Mouse (Mus musculus) lung, adult 2 months (tissue): Measurements from ENCODE around the gene 2310034G01Rik.

Experiments used
- CTCF ChIP-seq: fragments of 200-500 bp; IDR thresholded peaks from 2 replicates; pipeline ENCODE4 v1.5.1; 2011; ENCODE audit warnings: mild to moderate bottlenecking, low read length, control low read depth; ENCODE audit not compliant: insufficient read depth
- POLR2A ChIP-seq: fragments of 200-500 bp; IDR thresholded peaks from 2 replicates; pipeline ENCODE4 v1.6.1; 2011; ENCODE audit warnings: low read depth, mild to moderate bottlenecking, control low read depth, low read length, borderline replicate concordance; ENCODE audit errors: extremely low read depth

DNA sequence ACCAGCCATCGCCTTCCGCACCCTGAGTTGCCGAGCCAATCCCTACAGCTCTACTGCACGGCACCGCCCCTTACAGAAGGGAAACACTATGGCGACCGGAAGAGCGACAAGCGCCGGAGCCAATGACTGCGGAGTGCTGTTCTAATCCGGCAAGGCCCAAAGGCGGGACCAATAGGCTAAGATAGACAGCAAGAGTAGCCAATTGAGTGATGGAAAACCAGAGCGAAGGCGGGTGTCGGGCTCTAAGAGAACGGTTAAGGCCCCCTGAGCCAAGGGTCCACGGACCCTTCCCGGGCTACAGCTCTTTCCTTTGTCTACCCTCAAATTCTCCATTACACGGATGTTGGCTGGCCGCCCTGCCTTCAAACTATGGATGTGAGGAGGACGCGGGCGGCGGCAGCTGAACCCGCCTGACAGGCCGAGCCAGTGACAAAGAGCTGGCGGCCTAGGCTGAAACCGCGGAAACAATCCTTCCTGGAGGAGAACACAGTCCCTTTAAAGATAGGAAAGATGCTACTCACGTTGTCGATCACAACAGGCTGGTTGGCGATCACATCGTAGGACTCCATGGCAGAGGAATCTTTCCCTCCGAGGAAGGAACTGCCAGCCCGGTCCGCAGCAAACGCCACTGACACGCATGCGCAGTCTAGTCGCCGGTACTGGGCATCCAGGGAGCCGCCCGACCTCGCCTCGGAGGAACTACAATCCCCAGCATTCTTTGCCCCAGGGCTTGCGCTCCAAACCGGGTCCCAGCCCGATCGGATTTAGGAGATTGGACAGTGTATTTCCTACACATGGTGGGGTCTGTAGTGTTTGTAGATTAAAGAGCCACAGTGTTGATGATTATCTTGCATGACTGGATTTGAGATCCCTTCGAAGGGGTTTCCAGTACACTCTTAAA, 45.3 kb upstream of the 2310034G01Rik start, which contains the start of gene Actr1a:
- TF ChIP-seq POLR2A = peak; percentile 98
- no peak for TF ChIP-seq CTCF
